23 mouse cellular contexts compared by ENCODE assay signal in the genomic region with DNA sequence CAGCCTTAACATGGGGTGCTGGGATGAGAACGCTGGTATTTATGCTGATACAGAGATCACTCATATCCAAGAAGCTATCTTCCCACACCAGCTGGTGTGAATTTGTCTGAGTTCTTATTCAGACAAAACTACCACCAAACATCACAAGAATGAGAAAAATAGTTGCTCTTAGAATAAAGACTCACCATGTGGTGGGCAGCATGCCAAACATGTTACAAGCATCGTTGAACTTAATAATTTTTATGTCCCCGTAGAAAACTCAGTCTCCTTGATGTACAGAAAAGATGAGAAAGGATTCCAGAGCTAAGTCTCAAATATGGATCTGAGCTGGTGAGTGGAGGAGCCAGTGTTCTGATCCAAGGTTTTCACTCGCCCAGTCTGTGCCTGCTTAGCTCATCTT.
DNase-seq lines count a peak whose midpoint lies in the region; ATAC-seq lines count a peak whose summit lies in the region.
"Had no signal": no experiment of that assay in that cellular context is flagged by ENCODE, and none has a peak within 500 bp of the region (broad histone marks: within the 10 kb centered on the region; RNA-seq: fewer than 3 reads in every experiment).

No protein-coding gene starts in this region.

- no peak for DNase-seq in forebrain, embryonic 11.5 days (ENCODE audit: low spot score)
- DNase-seq in left cerebral cortex, postnatal 4 days, result peak; percentile 19
- DNase-seq in left cerebral cortex, adult 9 months (ENCODE audit: low spot score in 2 of 2), result no peak
- DNase-seq in right cerebral cortex, adult 2 months (ENCODE audit: low spot score in 2 of 2), result peak; percentile 3 to 4
- DNase-seq in right cerebral cortex, postnatal 14 days, result no peak
- peak; percentile 14 for DNase-seq in brain, adult 2 months (ENCODE audit: low read depth, low spot score)
- DNase-seq in yolk sac, embryonic 10.5 days (ENCODE audit: low spot score), result no peak
- DNase-seq: adrenal gland, adult 2 months; adrenal gland, postnatal 25 days; cerebellum, adult 11 months; cerebellum, adult 9-10 months; cerebellum, postnatal 36 days; gastrocnemius, postnatal 36 days; heart, adult 11 months; heart, postnatal 36 days had no signal

- intact Hi-C loops in left cerebral cortex, postnatal 4 days (cut with DNase I), result no loop called here

- H3K27ac ChIP-seq in forebrain, embryonic 16.5 days (ENCODE audit: low read length), result peak overlapping the region; percentile 20; the same call in 1 of the 2 replicates
- no peak overlapping the region for H3K27ac ChIP-seq in forebrain, embryonic 11.5 days (ENCODE audit: low read depth, low read length)
- H3K27ac ChIP-seq: embryonic facial prominence, embryonic 15.5 days; forebrain, embryonic 12.5 days; heart, embryonic 13.5 days; hindbrain, embryonic 12.5 days had no signal

- WGBS in forebrain, embryonic 16.5 days, result 51% methylated on average over 4 of the region's 4 CpGs
- WGBS in forebrain, embryonic 11.5 days, result 82% methylated on average over 4 of the region's 4 CpGs

- H3K36me3 ChIP-seq in forebrain, embryonic 16.5 days (ENCODE audit: control insufficient read depth, insufficient read depth), result no peaks in the 10 kb centered on the region
- no peaks in the 10 kb centered on the region for H3K36me3 ChIP-seq in forebrain, embryonic 11.5 days (ENCODE audit: control insufficient read depth, insufficient read depth, low read length)
- H3K36me3 ChIP-seq: embryonic facial prominence, embryonic 15.5 days; forebrain, embryonic 12.5 days; heart, embryonic 13.5 days; hindbrain, embryonic 12.5 days had no signal

- H3K4me2 ChIP-seq in forebrain, embryonic 16.5 days (ENCODE audit: low read length), result no peak overlapping the region
- H3K4me2 ChIP-seq in forebrain, embryonic 11.5 days (ENCODE audit: low read depth, low read length, severe bottlenecking), result no peak overlapping the region
- H3K4me2 ChIP-seq: embryonic facial prominence, embryonic 15.5 days; forebrain, embryonic 12.5 days; heart, embryonic 13.5 days; hindbrain, embryonic 12.5 days had no signal

- H3K9me3 ChIP-seq in forebrain, embryonic 16.5 days (ENCODE audit: control insufficient read depth, low read length), result no peaks in the 10 kb centered on the region
- H3K9me3 ChIP-seq in forebrain, embryonic 11.5 days (ENCODE audit: control insufficient read depth, low read length), result no peaks in the 10 kb centered on the region
- H3K9me3 ChIP-seq: embryonic facial prominence, embryonic 15.5 days; forebrain, embryonic 12.5 days; heart, embryonic 13.5 days; hindbrain, embryonic 12.5 days had no signal

- no peak overlapping the region for H3K4me3 ChIP-seq in forebrain, embryonic 16.5 days (replicated peaks; ENCODE audit: low read length)
- no peak overlapping the region for H3K4me3 ChIP-seq in forebrain, embryonic 11.5 days (ENCODE audit: low read depth, low read length)
- H3K4me3 ChIP-seq: embryonic facial prominence, embryonic 15.5 days; erythroblast, embryonic 14.5 days; forebrain, embryonic 12.5 days; heart, embryonic 13.5 days; hindbrain, embryonic 12.5 days had no signal

- no peak overlapping the region for H3K9ac ChIP-seq in forebrain, embryonic 16.5 days (replicated peaks; ENCODE audit: low read depth, low read length)
- no peak overlapping the region for H3K9ac ChIP-seq in forebrain, embryonic 11.5 days (ENCODE audit: low read length)
- H3K9ac ChIP-seq: embryonic facial prominence, embryonic 15.5 days; forebrain, embryonic 12.5 days; heart, embryonic 13.5 days; hindbrain, embryonic 12.5 days had no signal

- no peak for ATAC-seq in forebrain, embryonic 16.5 days
- ATAC-seq in forebrain, embryonic 11.5 days (replicated peaks; ENCODE audit: low FRiP score), result no peak
- ATAC-seq: hindbrain, embryonic 16.5 days had no signal

- H3K27me3 ChIP-seq in forebrain, embryonic 16.5 days (replicated peaks; ENCODE audit: control insufficient read depth, insufficient read depth, low read length), result no peaks in the 10 kb centered on the region
- H3K27me3 ChIP-seq in forebrain, embryonic 11.5 days (ENCODE audit: control insufficient read depth, insufficient read depth, low read length), result no peaks in the 10 kb centered on the region
- H3K27me3 ChIP-seq: CH12.LX; embryonic facial prominence, embryonic 15.5 days; forebrain, embryonic 12.5 days; heart, embryonic 13.5 days; hindbrain, embryonic 12.5 days had no signal

- no peaks in the 10 kb centered on the region for H3K4me1 ChIP-seq in forebrain, embryonic 16.5 days (replicated peaks; ENCODE audit: control insufficient read depth, insufficient read depth, low read length)
- no peaks in the 10 kb centered on the region for H3K4me1 ChIP-seq in forebrain, embryonic 11.5 days (replicated peaks; ENCODE audit: control insufficient read depth, insufficient read depth, low read length)
- H3K4me1 ChIP-seq: embryonic facial prominence, embryonic 15.5 days; forebrain, embryonic 12.5 days; heart, embryonic 13.5 days; hindbrain, embryonic 12.5 days had no signal

Comparison
In these comparisons a context has a peak if more than half of its experiments do, and no peak if none do; other contexts are left out.
1. DNase-seq: peak in left cerebral cortex, postnatal 4 days (single experiment), right cerebral cortex, adult 2 months (2 of 2) and brain, adult 2 months (single experiment); none in forebrain, embryonic 11.5 days (single experiment), left cerebral cortex, adult 9 months (0 of 2), right cerebral cortex, postnatal 14 days (single experiment) and yolk sac, embryonic 10.5 days (single experiment).